Mouse (Mus musculus): ENCODE results near the gene Fbxo48.

The Fbxo48 gene

GRCm38 (mm10) chr11:16972027-16972426, 20.9 kb downstream of the Fbxo48 start:
- DNase-seq, result no peak

DNA sequence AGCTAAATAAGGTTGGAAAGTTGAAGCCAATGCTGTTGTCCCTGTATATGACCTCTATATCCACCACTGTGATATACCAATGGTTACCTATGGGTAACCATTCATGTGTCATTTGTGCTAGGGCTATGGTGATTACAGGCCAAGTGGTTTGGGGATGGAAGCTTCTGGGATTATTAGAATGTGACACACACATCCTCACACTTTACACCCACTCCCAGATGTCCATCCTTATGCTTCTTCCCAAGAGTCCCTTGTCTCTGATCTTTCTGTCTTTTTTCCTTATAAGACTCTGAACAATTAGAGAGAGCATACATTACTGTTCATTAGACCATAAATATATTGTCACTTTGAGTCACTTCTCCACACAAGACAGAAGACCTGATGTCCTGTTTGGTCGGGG, 21.9 kb downstream of the Fbxo48 start:
- DNase-seq, result no peak

DNA sequence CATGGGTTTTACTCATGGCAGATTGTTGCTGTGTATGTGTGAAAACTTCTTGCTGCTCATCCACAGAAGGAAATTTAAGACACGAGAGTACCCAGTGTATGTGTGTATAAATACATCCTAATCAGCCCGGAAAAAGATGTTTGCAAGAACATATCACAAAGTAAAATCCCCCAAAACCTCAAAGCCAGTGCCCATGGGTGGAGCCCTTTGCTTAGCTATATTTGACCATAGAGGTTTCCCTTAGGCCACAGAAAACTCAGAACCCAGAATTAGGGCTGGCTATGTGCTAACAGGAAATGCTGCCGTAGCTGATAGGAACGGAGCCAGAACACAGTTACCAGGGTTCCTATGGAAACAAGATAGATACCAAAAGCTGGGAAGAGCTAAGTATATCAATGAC, 25.8 kb downstream of the Fbxo48 start:
- DNase-seq, result no peak

DNA sequence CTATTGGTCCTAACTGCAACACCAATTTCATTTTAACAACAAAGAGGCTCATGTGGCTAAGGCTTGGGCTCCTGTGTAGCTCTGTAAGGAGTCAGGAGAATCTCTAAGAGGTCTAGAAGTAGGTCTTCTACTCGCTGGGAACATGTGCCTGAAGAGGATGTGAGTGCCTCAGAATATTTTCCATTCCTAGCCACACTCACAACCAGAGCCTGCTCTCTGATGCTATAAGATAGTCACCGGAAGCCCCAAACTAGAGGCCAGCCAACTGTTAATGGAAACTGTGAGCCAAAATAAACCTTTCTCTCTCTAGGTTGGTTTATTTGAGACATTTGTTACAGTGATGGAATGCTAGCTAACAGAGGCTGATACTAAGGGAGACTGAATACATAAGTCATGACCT, 26.4 kb downstream of the Fbxo48 start:
- no peak for DNase-seq

DNA sequence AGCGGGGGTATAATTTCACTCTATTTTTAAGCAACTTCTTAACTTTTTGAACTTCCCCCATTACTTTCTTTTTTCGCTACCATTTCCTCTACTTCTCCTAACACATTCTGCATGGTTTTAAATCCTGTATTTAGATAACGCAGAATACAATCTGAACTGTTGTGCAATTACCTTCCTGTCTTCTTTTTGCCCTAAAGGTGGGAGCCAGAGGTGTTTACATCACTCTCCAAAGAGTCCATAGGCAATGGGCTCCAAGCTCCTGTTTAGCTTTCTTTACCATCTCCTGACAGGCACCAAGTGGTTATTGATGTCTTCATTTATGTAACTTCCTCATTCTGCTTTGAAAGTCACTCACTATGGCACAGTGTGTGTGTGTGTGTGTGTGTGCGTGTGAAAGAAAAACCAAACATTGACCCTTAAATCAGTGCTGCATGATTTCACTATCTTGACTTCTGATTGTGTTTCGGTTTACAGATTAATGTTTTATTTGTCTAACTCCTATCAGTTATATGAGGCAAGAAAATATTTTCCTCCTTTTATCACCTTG, 27.1 kb downstream of the Fbxo48 start:
- no peak for DNase-seq

DNA sequence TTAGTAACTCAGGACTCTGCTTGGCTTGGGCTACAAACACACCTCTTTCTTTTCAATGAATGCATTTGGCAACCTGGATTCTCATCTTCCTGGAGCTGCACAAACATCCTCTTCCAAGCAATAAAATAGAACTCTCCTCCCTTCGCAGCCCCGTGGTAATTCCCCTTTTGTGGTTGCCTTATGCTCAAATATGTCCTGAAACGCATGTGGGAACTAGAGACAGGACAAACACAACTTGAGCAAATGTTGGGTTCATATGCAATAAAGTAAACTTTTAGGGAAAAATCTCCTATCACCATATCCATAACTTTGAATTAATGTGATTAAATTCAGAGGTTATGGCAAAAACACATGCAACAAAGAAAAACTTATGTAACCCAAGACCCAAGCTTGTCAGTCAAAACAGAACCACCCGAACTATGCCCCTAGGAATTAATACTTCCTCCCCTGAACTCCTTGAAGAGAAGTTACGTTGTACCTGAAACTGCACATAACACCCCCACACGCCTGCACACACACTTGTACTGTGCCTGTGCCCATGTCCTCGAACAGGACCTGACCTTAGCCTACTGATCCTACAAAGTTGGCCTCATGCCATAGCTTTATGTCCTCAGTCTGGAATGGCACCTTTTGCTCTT, 35.5 kb downstream of the Fbxo48 start:
- DNase-seq, result no peak

DNA sequence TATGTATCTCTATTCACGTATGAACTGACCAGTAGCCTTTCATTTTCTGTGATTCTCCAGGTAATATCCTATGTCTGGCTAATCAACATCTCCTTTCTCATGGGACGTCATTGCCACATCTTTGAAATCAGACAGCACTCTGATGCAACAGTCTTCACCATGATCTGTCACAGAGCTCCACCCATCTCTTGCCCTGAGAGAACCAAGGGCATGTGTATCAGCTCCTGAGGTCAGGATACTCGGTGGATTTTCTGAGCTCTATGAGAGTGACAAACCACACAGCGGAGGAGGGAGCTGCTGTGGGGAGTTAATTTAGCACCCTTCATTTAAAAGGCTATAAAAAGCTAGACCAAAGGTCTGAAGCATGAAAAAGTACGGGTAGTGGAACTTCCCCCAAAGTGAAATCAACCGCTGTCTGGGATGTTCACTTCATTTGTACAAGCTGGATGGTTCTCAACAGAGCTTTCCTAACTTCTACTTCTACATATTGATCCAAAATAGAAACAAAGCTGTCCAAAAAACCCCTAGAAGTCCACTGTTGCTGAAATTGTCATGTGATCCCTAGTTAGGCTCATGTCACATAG, 36.7 kb downstream of the Fbxo48 start:
- no peak for DNase-seq

- no peak for DNase-seq
Observed at GRCm38 (mm10) chr11:16989885-16990284, 38.7 kb downstream of the Fbxo48 start.

DNA sequence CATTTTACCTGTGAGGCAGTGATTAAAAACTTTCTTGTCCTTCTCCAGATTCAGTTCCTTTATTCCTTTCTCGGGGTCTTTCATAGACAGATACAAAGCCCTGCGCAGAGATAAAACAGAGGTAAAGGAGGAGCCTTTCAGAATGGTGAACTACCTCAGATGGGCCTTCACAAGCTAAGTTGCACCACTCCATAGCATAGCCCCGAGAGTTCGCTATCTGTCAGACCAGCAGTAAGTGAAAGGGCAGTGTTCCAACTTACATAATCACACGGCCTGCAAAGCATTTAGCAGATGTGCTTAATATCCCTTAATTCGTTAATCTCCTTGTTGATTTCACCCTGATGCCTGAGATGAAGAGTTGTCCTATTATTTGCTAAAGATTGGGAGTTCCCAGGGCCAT, 41.7 kb downstream of the Fbxo48 start:
- DNase-seq, result no peak

GRCm38 (mm10) chr11:16996818-16997217, 45.6 kb downstream of the Fbxo48 start:
- no peak for DNase-seq

- DNase-seq, result no peak
Observed at GRCm38 (mm10) chr11:16997465-16997864, 46.3 kb downstream of the Fbxo48 start.

GRCm38 (mm10) chr11:16999387-16999786, 48.2 kb downstream of the Fbxo48 start:
- no peak for DNase-seq

DNA sequence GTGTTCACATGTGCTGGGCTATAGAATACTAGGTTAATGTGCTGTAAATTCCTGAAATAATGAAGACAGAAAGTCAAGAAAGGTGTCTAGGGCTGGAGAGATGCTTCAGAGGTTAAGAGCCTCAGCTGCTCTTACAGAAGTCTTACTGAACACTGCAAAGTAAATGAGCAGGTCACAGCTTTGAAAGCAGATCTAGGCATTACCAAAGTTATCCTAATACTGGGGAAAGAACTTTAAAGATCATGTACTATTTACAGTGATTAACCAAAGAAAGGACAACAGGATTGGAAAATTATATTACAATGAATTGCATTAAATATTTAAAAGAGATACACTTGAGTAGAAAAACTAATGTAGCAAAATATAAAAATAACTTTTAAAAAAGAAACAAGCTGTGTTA, 48.8 kb downstream of the Fbxo48 start:
- no peak for DNase-seq

DNA sequence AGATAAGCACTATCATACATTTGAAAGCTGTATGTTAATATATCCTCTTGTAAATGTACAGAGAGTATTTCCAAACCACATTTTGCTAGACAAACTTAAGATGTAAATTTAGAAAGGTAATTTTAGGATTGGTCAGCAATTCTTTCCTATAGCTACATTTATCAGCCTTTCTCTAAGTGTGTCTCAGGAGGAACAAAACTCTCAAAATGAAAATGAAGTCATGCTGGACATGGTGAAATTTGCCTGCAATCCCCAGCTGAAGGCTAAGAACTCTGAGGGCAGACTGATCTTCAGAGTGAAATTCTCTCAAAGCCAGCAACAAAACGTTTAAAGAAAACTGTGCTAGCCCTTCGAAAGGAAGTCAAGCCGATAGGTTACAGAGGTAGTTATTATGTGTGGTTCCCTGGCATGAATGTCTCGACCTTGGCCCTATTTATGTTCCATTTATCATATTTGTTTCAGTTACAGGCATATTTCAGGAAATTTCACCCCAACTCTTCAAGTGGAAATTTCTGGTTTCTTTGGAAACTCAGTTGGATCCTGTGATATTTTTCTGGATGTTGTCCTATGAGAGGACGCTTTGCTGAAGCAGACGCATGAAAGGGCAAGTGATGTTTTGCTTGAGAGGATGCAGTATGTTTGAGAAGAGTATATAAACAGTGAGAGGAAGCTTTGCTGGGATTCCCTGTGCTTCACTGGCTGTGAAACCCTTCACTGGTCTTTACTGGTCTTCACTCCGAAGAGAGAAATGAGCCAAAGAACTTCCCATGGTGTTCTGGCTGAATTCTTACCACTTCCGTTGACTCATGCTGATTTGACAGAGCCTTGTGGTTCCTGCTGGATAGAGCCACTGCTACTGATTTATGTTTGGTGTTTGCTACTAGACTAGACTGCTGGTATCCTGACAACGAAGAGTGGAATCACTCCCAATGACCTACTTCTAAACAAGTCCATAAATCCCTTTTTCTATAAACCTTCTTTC, 49.5 kb downstream of the Fbxo48 start:
- peak in 1 of 2 experiments; percentile 5 for DNase-seq

DNA sequence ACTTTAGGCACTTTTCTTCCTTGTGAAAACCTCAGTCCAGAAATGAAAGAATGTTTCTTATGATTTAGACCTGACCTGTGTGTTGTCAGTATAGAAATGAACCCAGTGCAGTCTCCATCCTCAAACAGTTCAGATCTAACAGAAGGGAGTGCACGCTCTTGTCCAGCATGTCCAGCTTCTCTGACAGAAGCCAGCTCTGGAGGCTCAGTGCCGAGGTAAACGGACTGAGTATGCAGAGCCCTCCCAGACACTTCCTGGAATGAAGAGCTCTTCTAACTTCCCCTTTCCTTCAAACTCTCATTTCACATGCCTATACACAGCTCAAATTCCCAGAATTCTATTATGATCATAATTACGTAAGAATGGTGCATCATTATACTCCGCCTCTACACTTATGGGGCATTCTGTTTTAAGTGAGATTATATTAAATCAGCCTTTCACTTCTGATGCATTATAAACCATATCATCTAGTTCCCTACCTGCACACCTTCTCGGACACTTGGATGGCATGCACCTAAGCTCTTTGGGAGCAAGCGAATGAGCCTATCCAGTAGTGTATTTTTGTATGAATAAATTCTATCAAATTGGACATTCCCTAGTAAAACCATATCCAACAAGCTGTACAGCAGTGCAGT, 51.7 kb downstream of the Fbxo48 start:
- no peak for DNase-seq

DNA sequence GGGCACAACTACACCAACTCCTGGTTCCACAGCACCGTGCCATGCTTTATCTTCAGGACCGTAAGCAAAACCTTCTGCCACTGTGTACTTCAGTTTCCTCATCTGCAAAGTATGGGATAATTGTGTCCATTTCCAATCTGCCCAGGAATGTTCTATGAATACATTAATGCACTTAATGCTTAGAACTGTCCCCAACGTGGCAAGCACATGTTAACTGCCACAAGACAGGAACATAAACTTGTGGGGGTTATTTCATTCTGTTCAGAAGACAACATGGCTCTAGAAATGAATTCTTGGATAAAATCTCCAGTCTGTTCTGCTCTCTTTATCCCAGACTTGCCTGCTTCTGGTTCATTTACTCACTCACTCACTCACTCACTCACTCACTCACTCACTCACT, 52.6 kb downstream of the Fbxo48 start:
- no peak for DNase-seq
